Mouse (Mus musculus) Patski (cell line): ENCODE data around the gene Hoga1. TPM values are rescaled to one million over a fixed set of nuclear protein-coding genes. Genes with fewer than 3 reads are reported as not detected.

Experiments used
- ATAC-seq: fragments of 100-300 bp; one replicate; pipeline ENCODE4 v1.8.0; 2021
- CTCF ChIA-PET: fragments of 350-600 bp; sonication (Branson Sonifier 250); formaldehyde crosslinking; loops from one replicate; lab custom pipeline; 2022; ENCODE audit warnings: inconsistent platforms; lab: Charles Lee
- POLR2A ChIA-PET: fragments of 350-600 bp; sonication (Branson Sonifier 250); formaldehyde crosslinking; loops from one replicate; lab custom pipeline; 2022; ENCODE audit warnings: antibody characterized with exemption, inconsistent platforms; lab: Charles Lee
- DNase-seq: peaks from one replicate; pipeline ENCODE4 v3.0.0-alpha.2; 2011; ENCODE audit warnings: low read depth, low spot score
- H3K27me3 ChIP-seq: fragments of 371-371 bp; one replicate; pipeline ENCODE4 v1.5.1; 2021
- CTCF ChIP-seq: fragments of 100-300 bp; IDR thresholded peaks from one replicate; pipeline ENCODE4 v1.5.1; 2021
- in situ Hi-C: fragments of 300-500 bp; cut with MboI; formaldehyde crosslinking; loops from 3 replicates; pipeline ENCODE4 v1.11.1; 2018; ENCODE audit warnings: low pct_unique_long_range_greater_than_20kb, mixed read lengths
- polyA plus RNA-seq: library from polyadenylated mRNA; unstranded; gene quantifications from one replicate; pipeline ENCODE4 v1.2.3, GENCODE M21; 2021

Gene Hoga1
- polyA plus RNA-seq, 1 experiment from 2014 or later, result 51.2 TPM

DNA sequence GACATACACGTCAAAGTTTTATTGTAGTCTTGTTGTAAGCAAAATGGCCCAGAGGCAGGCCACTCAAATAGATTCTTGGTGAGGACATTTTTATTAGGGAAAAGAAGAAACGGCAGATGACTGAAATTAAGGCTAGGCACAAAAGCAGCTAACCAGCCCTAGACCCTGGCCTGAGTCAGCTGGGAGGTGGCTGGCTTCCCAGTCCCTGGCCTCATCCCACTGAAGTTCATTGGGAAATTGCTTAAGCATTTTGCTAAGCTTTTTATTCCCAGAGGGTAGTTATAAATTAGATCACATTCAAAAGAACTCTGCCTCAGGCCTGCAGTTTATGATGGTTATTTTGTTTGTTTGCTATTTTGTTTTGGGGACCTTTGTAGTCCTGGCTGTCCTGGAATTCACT lies 10.5 kb downstream of the Hoga1 start:
- no peak for TF ChIP-seq CTCF
- no peak for DNase-seq
- no peak for ATAC-seq
- ChIA-PET POLR2A (interaction anchor here (1.1 to 1.5 kb wide), 2 partner anchors 11 to 13 kb away, joined by 3 to 4 read pairs; no protein-coding TSS in a partner anchor), CTCF (interaction anchor here (0.8 to 5.5 kb wide), 5 partner anchors 8 to 20 kb away, joined by 3 to 47 read pairs (median 8); partner anchors contain the start of genes Ankrd2 and Hoga1)
- no peaks in the 10 kb centered on the region for H3K27me3 ChIP-seq
- in situ Hi-C loops, result no loop called here

DNA sequence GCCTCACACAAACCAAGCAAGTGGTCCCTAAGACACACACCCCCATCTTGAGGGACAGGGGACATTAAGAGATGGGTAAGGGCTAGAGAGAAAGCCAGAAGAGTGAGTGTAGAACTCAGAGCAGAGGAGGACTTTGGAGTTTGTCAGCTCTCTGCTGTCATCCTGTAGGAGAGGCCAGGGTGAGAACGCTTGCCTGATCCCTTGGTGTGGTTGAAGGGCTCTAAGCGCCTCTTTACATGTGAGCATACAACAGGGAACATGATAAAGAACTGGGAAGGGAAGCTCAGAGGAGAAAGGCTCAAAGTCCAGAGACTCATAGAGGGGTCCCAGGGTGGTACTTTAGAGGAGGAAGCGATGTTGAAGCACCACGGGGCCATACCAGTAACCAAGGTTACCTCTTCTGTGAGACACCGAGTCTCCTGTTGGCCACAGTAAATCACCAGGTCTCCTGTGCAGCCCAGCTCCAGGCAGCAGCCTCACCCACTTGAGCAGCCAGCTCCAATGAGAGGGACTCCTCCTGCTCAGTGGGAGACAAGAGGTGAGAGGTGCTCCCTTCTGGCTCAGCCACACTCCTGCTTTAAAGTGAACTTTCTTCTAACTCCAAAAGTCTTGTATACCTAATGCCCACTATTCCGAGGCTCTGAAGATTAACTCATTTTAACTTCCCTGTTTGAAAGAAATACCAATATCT lies 11.5 kb downstream of the Hoga1 start:
- DNase-seq (no peak), ATAC-seq (no peak)
- no peaks in the 10 kb centered on the region for H3K27me3 ChIP-seq
- ChIA-PET CTCF (interaction anchor here (0.6 to 5.5 kb wide), 4 partner anchors 11 to 95 kb away, joined by 3 to 47 read pairs (median 24); partner anchors contain the start of genes Ankrd2 and Hoga1), POLR2A (interaction anchor here (1.5 kb wide), 1 partner anchor 12 kb away, joined by 4 read pairs; no protein-coding TSS in a partner anchor)
- TF ChIP-seq CTCF, result no peak
- in situ Hi-C loops, result no loop called here

DNA sequence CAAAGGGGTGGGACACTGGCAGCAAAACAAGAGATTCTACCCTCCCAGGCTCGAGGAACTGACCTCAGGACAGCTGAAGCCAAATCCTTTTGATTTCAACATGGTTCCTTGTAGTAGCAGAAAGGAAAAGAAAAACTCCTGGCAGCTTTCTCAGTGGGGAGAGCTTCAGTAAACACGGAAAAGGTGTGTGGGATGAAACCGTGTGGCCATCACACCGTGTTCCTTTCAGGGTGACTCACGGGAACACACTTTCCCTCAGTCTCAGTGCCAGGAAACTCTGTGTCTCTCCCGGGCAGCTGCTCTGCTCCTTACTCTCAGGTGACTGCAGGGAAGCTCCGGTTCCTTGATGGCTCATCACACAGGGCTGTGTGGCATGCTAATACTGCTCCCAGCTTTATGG lies 13.0 kb downstream of the Hoga1 start:
- in situ Hi-C loops, result no loop called here
- no peak for DNase-seq

DNA sequence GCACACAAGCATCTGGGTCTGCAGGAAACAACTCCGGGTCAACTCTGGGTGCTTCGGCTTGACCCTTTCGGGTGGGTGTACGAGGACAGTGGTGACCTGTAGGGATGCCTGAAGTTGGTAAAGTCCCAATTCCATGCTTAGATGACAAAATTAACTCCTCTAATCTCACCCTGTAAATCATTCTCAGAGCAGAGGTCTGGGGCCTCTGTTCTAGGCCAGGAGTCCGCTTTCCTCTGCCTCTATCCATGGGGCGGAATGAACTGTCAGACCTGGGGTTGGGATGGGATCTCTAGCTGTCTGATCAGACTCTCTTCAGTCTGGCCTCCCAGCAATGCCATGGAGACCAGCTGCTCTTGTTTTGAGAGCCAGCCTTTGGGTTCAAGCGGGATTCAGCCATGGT lies 16.0 kb downstream of the Hoga1 start:
- ChIA-PET POLR2A (interaction anchor here (0.7 kb wide), 1 partner anchor 19 kb away, joined by 3 read pairs; no protein-coding TSS in a partner anchor), CTCF (interaction anchor here (0.9 to 2.5 kb wide), 5 partner anchors 7 to 16 kb away, joined by 3 to 7 read pairs (median 3); partner anchors contain the start of gene Hoga1)
- H3K27me3 ChIP-seq, result no peaks in the 10 kb centered on the region
- in situ Hi-C loops, result no loop called here
- TF ChIP-seq CTCF, result no peak
- ATAC-seq, result no peak
- no peak for DNase-seq

More for the DNA sequence above, 13.0 kb downstream of the Hoga1 start:
- ATAC-seq, result peak; percentile 40
- ChIA-PET POLR2A (no interaction called here), CTCF (interaction anchor here (1.2 to 5.5 kb wide), 4 partner anchors 13 to 32 kb away, joined by 3 to 47 read pairs (median 24); partner anchors contain the start of genes Ankrd2 and Hoga1)
- H3K27me3 ChIP-seq, result no peaks in the 10 kb centered on the region
- TF ChIP-seq CTCF, result no peak

DNA sequence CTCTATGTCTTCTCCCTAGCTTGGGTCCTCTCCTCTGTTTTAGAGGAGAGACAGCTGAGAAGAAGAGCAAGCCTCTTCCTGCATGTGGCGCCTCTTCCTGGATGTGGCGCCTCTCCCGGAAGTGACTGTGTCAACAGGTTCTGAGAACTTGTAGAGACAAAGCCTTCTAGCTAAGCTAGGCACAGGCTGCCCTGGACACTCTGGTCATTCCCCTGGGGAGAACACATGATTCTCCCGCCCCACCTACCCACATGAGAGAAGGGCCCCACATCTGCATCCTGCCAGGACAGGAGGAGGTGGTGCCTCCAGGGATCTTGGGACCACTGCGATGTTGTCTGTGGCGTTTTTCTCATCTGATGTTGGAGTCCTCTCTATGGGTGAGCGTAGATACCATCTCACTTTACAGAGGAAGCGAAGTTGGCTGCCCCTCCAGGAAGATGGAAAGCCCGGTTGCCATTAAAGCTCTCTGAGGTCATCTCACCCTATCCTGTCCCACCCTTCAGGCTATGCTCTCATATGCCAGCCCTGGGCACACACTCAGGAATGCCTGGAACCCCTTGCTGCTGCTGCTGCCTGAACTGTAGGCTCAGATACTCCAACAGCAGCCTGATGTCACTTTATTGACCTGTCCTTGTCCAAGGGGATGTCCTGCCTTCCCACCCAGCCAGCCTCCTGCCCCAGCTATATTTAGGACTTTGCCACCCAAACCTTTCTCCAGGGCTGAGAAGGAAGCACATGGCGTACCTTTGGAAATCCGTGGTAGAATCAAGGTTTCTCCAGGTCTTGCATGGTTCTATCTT lies 23.2 kb downstream of the Hoga1 start:
- in situ Hi-C loops, result no loop called here
- ATAC-seq, result no peak
- ChIA-PET POLR2A (interaction anchor here (1.1 to 1.6 kb wide), 3 partner anchors 13 to 30 kb away, joined by 3 to 4 read pairs (median 4); partner anchors contain the start of gene Pi4k2a), CTCF (interaction anchor here (1.0 to 9.4 kb wide), 11 partner anchors 8 to 113 kb away, joined by 3 to 154 read pairs (median 4); partner anchors contain the start of genes 4933411K16Rik, Ankrd2 and Hoga1)
- no peak for TF ChIP-seq CTCF
- H3K27me3 ChIP-seq, result no peaks in the 10 kb centered on the region
- no peak for DNase-seq

DNA sequence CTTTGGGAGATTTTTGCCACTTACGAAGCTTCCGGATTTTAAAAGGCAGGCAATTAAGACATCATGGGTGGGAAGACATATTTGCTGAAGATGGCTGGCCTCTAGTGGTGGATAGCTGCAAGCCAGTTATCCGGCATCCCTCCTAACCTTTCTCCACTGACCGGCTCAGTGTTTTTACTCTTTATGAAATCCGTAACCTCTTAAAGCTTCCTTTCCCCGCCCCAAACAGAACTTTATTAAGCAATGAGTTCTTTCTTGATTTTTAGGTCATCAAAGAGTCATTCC lies 23.8 kb downstream of the Hoga1 start:
- ChIA-PET POLR2A (interaction anchor here (1.1 to 1.6 kb wide), 3 partner anchors 13 to 31 kb away, joined by 3 to 4 read pairs (median 4); partner anchors contain the start of gene Pi4k2a), CTCF (interaction anchor here (0.8 to 9.4 kb wide), 13 partner anchors 8 to 114 kb away, joined by 3 to 154 read pairs (median 4); partner anchors contain the start of genes 4933411K16Rik, Ankrd2 and Hoga1)
- no peak for TF ChIP-seq CTCF
- no peaks in the 10 kb centered on the region for H3K27me3 ChIP-seq
- DNase-seq, result no peak
- in situ Hi-C loops, result no loop called here
- no peak for ATAC-seq

DNA sequence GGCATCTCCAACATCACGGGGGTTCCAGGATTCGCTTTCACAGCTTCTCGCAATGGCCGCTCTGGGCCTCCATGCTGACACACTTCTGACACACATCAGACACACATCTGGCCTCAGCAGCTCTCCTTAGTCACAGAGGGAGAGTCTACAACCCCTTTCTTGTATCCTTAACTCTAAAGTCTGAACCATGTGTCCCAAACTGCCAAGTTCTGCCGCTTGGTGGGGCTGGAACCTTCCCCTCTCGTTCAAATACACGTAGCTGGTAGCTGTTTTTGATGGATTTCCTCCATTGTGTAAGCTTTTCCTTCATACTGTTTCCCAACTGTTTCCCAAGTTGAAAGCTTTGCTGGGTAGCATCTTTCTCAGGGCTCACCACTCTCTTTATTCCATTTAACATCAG lies 25.8 kb downstream of the Hoga1 start:
- no peaks in the 10 kb centered on the region for H3K27me3 ChIP-seq
- ChIA-PET POLR2A (interaction anchor here (0.5 to 2.4 kb wide), 2 partner anchors 16 to 35 kb away, joined by 4 to 5 read pairs; no protein-coding TSS in a partner anchor), CTCF (interaction anchor here (1.0 to 9.4 kb wide), 9 partner anchors 14 to 95 kb away, joined by 3 to 154 read pairs (median 23); partner anchors contain the start of genes Ankrd2, Hoga1 and Pi4k2a)
- DNase-seq (no peak), ATAC-seq (no peak)
- in situ Hi-C loops, result loop anchor here (5.0 kb wide), 1 partner anchor 39 kb away; no protein-coding TSS in a partner anchor
- TF ChIP-seq CTCF, result no peak

DNA sequence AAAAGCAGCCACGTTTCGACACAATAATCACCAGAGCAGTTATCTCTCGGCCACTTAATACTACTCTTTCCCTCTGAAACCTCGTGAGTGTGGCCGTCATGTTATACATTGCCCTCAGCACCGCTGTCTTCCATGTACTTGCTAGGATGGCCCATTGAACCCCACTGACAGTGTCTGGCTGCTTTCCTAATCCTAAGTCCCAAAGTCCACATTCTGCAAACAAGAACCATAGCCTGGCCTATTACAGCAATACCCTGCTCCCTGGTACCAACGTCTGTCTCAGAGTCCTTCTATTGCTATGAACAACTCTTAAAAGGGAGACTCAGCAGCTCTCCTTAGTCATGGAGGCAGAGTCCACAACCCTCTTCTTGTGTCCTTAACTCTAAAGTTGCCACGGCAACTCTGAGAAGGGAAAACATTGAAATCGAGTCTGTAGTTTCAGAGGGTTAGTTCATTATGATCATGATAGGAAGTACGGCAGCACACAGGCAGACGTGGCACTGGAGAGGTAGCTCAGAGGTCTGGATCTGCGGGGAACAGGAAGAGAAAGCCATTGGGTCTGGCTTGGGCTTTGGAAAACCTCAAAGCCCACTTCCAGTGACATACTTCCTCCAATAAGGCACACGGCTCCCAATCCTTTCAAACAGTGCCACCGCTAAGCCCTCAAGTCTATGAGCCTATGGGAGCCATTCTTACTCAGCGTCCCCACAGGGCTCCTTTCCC lies 26.6 kb downstream of the Hoga1 start:
- no peak for DNase-seq
- ChIA-PET CTCF (interaction anchor here (0.6 to 9.4 kb wide), 16 partner anchors 8 to 102 kb away, joined by 3 to 154 read pairs (median 8); partner anchors contain the start of genes 4933411K16Rik, Ankrd2, Hoga1 and Morn4), POLR2A (interaction anchor here (1.2 to 2.4 kb wide), 2 partner anchors 17 to 37 kb away, joined by 3 to 5 read pairs; no protein-coding TSS in a partner anchor)
- no peaks in the 10 kb centered on the region for H3K27me3 ChIP-seq
- peak; percentile 6 for ATAC-seq
- no peak for TF ChIP-seq CTCF
- in situ Hi-C loops, result loop anchor here (5.0 kb wide), 1 partner anchor 40 kb away; no protein-coding TSS in a partner anchor

DNA sequence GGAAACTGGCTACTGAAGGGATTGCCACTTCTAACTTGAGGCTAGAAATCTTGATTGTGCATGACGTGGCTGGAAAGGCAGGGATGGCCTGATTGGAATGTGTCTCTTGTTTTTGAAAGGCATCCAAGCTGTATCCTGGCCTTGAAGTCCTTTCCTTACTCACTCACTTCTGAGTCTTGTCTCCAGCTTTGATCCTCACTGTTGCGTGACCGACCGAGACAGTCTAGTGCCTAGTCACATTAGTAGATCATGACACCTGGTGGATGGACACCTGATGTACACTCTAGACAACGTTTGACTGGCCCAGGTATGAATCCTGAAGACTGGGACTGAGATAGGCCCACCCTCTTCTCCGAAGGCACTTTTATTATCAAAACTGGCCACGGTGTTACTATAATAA lies 27.4 kb downstream of the Hoga1 start:
- CTCF ChIA-PET, result interaction anchor here (0.6 to 9.4 kb wide), 14 partner anchors 8 to 103 kb away, joined by 3 to 154 read pairs (median 9); partner anchors contain the start of genes 4933411K16Rik, Ankrd2, Hoga1 and Morn4
- POLR2A ChIA-PET, result interaction anchor here (1.2 to 2.4 kb wide), 2 partner anchors 18 to 38 kb away, joined by 3 to 5 read pairs; no protein-coding TSS in a partner anchor
- peak; percentile 88 for TF ChIP-seq CTCF
- peak; percentile 81 for DNase-seq
- no peaks in the 10 kb centered on the region for H3K27me3 ChIP-seq
- in situ Hi-C loops, result loop anchor here (5.0 kb wide), 1 partner anchor 41 kb away; no protein-coding TSS in a partner anchor
- peak; percentile 79 for ATAC-seq
